Mouse (Mus musculus): ENCODE measurements around the gene Abcc12. TPM values are rescaled to one million over a fixed set of nuclear protein-coding genes. Genes with fewer than 3 reads are reported as not detected.

Gene Abcc12
- polyA plus RNA-seq, 1 experiment from 2014 or later = 0.11 TPM

DNA sequence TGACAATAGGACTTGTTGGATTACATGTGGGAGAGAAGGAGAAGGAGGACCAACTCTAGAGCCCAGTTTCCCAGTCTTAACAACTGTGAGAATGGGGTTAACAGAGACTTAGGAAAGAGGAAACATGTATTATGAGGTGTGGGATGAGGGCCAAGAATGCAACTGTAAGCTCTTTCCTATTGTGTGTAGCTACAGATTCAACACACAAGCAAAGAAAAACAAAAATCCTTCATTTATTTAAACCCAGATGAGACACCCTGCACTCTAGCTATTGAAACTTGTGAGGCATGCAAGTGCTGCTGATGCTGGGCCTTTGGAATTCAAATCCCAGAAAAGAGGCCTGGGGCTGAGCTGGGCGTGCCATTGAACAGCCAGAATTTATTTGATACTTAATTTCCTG lies 18.7 kb downstream of the Abcc12 start:
- no peak for ATAC-seq (replicated peaks; ENCODE audit: low FRiP score)
- DNase-seq (ENCODE audit: low spot score) = no peak
- H3K27me3 ChIP-seq (ENCODE audit: control insufficient read depth, insufficient read depth, low read length) = no peaks in the 10 kb centered on the region
- H3K27ac ChIP-seq (ENCODE audit: low read depth, low read length) = no peak overlapping the region
- no peaks in the 10 kb centered on the region for H3K9me3 ChIP-seq (ENCODE audit: control insufficient read depth, low read length)
- no peaks in the 10 kb centered on the region; the same call in 1 of the 2 replicates for H3K4me1 ChIP-seq (replicated peaks; ENCODE audit: control insufficient read depth, insufficient read depth, low read length)
- H3K36me3 ChIP-seq (ENCODE audit: control insufficient read depth, insufficient read depth, low read length) = no peaks in the 10 kb centered on the region
- 38% methylated on average over 1 of the region's 1 CpGs for WGBS
- no peak overlapping the region for H3K4me2 ChIP-seq (ENCODE audit: low read depth, low read length, severe bottlenecking)
- H3K4me3 ChIP-seq (ENCODE audit: low read depth, low read length) = no peak overlapping the region
- H3K9ac ChIP-seq (ENCODE audit: low read length) = no peak overlapping the region

DNA sequence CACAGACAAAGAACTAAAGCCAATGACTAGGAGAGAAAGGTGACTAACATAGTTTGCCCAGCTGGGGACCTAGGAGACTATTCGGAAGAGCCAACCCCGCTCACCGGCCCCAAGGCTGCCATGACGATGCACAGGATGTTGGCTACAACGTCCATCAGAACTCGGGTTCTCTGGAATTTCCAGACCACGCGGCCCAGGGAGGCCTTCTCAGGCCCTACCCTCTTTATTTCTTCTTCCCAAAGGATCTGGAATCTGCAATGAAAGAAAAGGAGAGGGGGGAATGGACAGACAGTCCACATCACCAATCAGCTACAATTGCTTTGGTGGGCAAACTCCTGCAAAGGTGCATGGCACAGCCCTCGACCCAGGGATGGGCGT lies 19.8 kb downstream of the Abcc12 start:
- H3K36me3 ChIP-seq (ENCODE audit: control insufficient read depth, insufficient read depth, low read length) = no peaks in the 10 kb centered on the region
- no peaks in the 10 kb centered on the region for H3K9me3 ChIP-seq (ENCODE audit: control insufficient read depth, low read length)
- no peak overlapping the region for H3K4me3 ChIP-seq (ENCODE audit: low read depth, low read length)
- H3K4me1 ChIP-seq (replicated peaks; ENCODE audit: control insufficient read depth, insufficient read depth, low read length) = no peaks in the 10 kb centered on the region; the same call in 1 of the 2 replicates
- no peak overlapping the region for H3K9ac ChIP-seq (ENCODE audit: low read length)
- ATAC-seq (replicated peaks; ENCODE audit: low FRiP score) = no peak
- WGBS = 93% methylated on average over 10 of the region's 10 CpGs
- no peak overlapping the region for H3K27ac ChIP-seq (ENCODE audit: low read depth, low read length)
- H3K27me3 ChIP-seq (ENCODE audit: control insufficient read depth, insufficient read depth, low read length) = no peaks in the 10 kb centered on the region
- H3K4me2 ChIP-seq (ENCODE audit: low read depth, low read length, severe bottlenecking) = no peak overlapping the region
- no peak for DNase-seq (ENCODE audit: low spot score)

- Histone ChIP-seq H3K36me3 (ENCODE audit: control insufficient read depth, insufficient read depth, low read length) (no peaks in the 10 kb centered on the region), H3K4me2 (ENCODE audit: low read depth, low read length, severe bottlenecking) (no peak overlapping the region), H3K4me3 (ENCODE audit: low read depth, low read length) (no peak overlapping the region), H3K9me3 (ENCODE audit: control insufficient read depth, low read length) (no peaks in the 10 kb centered on the region), H3K27ac (ENCODE audit: low read depth, low read length) (no peak overlapping the region), H3K27me3 (ENCODE audit: control insufficient read depth, insufficient read depth, low read length) (no peaks in the 10 kb centered on the region), H3K4me1 (replicated peaks; ENCODE audit: control insufficient read depth, insufficient read depth, low read length) (no peaks in the 10 kb centered on the region; the same call in 1 of the 2 replicates), H3K9ac (ENCODE audit: low read length) (no peak overlapping the region)
- WGBS = 88% methylated on average over 15 of the region's 15 CpGs
- no peak for DNase-seq (ENCODE audit: low spot score)
- ATAC-seq (replicated peaks; ENCODE audit: low FRiP score) = no peak
These were observed 20.4 kb downstream of the Abcc12 start for GRCm38 (mm10) chr8:86559947-86560687.

DNA sequence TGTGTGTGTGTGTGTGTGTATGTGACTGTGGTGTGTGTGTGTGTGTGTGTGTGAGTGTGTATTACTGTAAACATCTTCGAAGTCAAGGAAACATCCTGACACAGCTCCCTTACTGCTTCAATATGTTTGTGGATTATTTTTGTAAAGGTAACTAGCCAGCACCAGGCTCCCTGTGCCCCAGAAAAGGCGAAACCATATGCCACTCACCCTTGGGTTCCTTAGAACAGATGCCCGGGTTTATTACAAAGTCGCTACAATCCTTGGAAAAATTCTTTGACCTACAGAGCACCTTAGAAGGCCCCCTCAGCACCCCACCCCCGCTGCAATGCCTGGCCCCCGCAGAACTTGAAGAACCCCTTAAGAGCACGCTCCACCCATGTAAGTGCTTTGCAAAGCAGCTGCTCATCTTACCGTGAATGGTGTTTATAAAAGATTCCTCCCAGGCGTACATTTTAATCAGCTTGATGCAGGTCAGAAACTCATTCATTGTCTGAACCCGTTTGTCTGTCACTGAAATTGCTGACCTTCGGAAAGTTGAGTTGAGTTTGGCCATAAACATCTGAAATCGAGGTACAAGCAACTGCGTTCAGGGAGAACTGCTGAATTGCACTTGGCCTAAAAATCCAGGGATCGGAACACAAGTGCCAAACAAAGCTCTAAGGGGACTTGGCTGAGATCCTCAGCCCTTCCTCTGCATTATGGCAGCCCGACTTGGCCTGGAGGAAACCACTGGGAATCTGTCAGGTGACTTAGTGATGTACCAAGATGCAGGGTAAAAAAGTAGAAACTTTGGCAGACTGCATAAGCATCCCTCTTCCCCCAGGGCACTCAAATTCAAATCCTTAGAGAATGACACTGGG lies 23.1 kb downstream of the Abcc12 start:
- no peaks in the 10 kb centered on the region for H3K9me3 ChIP-seq (ENCODE audit: control insufficient read depth, low read length)
- no peak overlapping the region for H3K4me3 ChIP-seq (ENCODE audit: low read depth, low read length)
- H3K27ac ChIP-seq (ENCODE audit: low read depth, low read length) = no peak overlapping the region
- no peak for DNase-seq (ENCODE audit: low spot score)
- no peak overlapping the region for H3K9ac ChIP-seq (ENCODE audit: low read length)
- no peak for ATAC-seq (replicated peaks; ENCODE audit: low FRiP score)
- H3K4me1 ChIP-seq (replicated peaks; ENCODE audit: control insufficient read depth, insufficient read depth, low read length) = no peaks in the 10 kb centered on the region; the same call in 1 of the 2 replicates
- no peak overlapping the region for H3K4me2 ChIP-seq (ENCODE audit: low read depth, low read length, severe bottlenecking)
- no peaks in the 10 kb centered on the region for H3K36me3 ChIP-seq (ENCODE audit: control insufficient read depth, insufficient read depth, low read length)
- H3K27me3 ChIP-seq (ENCODE audit: control insufficient read depth, insufficient read depth, low read length) = no peaks in the 10 kb centered on the region
- 82% methylated on average over 15 of the region's 15 CpGs for WGBS

DNA sequence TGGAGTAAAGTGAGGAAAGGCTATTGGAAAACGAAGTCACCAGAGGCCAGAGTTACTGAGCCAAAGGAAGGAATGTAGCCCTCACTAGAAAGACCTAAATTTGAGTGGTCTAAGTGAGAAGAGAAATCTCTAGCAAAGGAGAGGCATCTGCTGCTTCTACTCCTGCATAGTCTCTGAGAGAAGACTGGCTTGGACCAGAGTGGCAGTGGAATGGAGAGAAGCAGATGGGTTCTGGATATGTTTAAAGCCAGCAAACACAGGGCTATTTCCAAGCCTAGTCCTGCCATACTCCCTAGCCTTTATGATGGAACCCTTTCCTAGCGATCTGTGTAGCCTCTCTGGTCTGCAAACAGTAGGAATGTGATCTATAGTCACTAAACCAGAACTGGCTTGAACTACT lies 24.9 kb downstream of the Abcc12 start:
- Histone ChIP-seq H3K4me3 (ENCODE audit: low read depth, low read length) (no peak overlapping the region), H3K9me3 (ENCODE audit: control insufficient read depth, low read length) (no peaks in the 10 kb centered on the region), H3K4me1 (replicated peaks; ENCODE audit: control insufficient read depth, insufficient read depth, low read length) (no peaks in the 10 kb centered on the region), H3K27ac (ENCODE audit: low read depth, low read length) (no peak overlapping the region), H3K27me3 (ENCODE audit: control insufficient read depth, insufficient read depth, low read length) (no peaks in the 10 kb centered on the region), H3K9ac (ENCODE audit: low read length) (no peak overlapping the region), H3K36me3 (ENCODE audit: control insufficient read depth, insufficient read depth, low read length) (no peaks in the 10 kb centered on the region), H3K4me2 (ENCODE audit: low read depth, low read length, severe bottlenecking) (no peak overlapping the region)
- no peak for ATAC-seq (replicated peaks; ENCODE audit: low FRiP score)
- WGBS = 90% methylated on average over 2 of the region's 2 CpGs
- no peak for DNase-seq (ENCODE audit: low spot score)

DNA sequence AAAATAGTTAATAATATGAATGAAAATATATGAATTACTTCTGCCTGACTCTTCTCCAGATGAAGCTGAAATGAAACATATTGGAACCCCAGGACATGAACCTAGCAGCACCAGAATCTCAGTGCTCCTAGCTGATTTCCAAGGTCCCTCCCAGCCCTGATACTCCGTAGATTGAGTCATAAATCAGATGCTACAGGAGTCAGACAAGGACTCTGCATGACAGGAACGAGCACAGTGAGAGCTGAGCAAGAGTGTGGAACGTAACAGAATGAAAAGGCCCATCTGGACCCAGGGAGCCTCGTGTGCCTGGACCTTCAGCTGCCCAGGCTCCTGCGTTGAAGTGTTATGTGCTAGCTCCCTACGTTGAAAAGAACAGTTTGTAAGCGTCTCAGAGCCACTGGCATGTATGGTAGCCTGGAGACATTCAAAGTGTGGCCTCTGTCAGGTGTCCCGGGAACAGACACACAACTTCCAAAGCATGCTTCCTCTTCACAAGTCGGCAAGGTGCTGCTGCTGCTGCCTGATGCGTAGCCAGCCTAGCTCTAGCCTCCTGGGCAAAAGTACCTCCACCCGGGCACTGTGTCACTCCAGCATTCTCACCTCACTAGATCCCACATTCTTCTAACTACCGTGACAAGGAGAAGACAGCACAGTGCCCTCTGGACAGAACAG lies 26.1 kb downstream of the Abcc12 start:
- ATAC-seq (replicated peaks; ENCODE audit: low FRiP score) = no peak
- 91% methylated on average over 12 of the region's 12 CpGs for WGBS
- Histone ChIP-seq H3K9ac (ENCODE audit: low read length) (no peak overlapping the region), H3K9me3 (ENCODE audit: control insufficient read depth, low read length) (no peaks in the 10 kb centered on the region), H3K4me2 (ENCODE audit: low read depth, low read length, severe bottlenecking) (no peak overlapping the region), H3K4me1 (replicated peaks; ENCODE audit: control insufficient read depth, insufficient read depth, low read length) (no peaks in the 10 kb centered on the region), H3K27ac (ENCODE audit: low read depth, low read length) (no peak overlapping the region), H3K36me3 (ENCODE audit: control insufficient read depth, insufficient read depth, low read length) (no peaks in the 10 kb centered on the region), H3K27me3 (ENCODE audit: control insufficient read depth, insufficient read depth, low read length) (no peaks in the 10 kb centered on the region), H3K4me3 (ENCODE audit: low read depth, low read length) (no peak overlapping the region)
- no peak for DNase-seq (ENCODE audit: low spot score)

GRCm38 (mm10) chr8:86550516-86550915 lies 30.0 kb downstream of the Abcc12 start:
- H3K4me2 ChIP-seq (ENCODE audit: low read depth, low read length, severe bottlenecking) = no peak overlapping the region
- H3K4me1 ChIP-seq (replicated peaks; ENCODE audit: control insufficient read depth, insufficient read depth, low read length) = no peaks in the 10 kb centered on the region
- WGBS = 89% methylated on average over 10 of the region's 10 CpGs
- H3K9me3 ChIP-seq (ENCODE audit: control insufficient read depth, low read length) = no peaks in the 10 kb centered on the region
- H3K36me3 ChIP-seq (ENCODE audit: control insufficient read depth, insufficient read depth, low read length) = no peaks in the 10 kb centered on the region
- H3K27ac ChIP-seq (ENCODE audit: low read depth, low read length) = no peak overlapping the region
- H3K27me3 ChIP-seq (ENCODE audit: control insufficient read depth, insufficient read depth, low read length) = no peaks in the 10 kb centered on the region
- no peak overlapping the region for H3K4me3 ChIP-seq (ENCODE audit: low read depth, low read length)
- no peak for ATAC-seq (replicated peaks; ENCODE audit: low FRiP score)
- no peak overlapping the region for H3K9ac ChIP-seq (ENCODE audit: low read length)
- no peak for DNase-seq (ENCODE audit: low spot score)

DNA sequence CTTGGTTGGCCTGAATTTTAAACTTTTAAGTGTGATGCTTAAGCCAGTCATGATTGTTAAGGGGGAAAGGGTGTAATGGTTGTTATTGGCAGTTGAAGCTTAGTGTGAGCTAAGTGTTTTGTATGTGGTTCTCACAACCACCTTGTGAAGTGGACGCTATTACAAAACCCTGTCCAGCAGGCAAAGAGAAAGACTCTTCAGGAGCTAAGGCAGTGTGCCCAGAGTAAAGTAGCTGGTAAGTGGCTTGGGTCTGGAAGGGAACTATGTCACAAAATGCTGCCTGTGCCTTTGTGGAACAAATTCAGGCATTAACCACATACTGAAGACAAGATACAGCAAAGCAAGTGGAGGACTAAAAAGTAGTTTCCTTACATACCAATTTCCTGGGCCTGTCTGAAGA lies 34.5 kb downstream of the Abcc12 start:
- Histone ChIP-seq H3K27ac (ENCODE audit: low read depth, low read length) (no peak overlapping the region), H3K9ac (ENCODE audit: low read length) (no peak overlapping the region), H3K4me1 (replicated peaks; ENCODE audit: control insufficient read depth, insufficient read depth, low read length) (no peaks in the 10 kb centered on the region), H3K36me3 (ENCODE audit: control insufficient read depth, insufficient read depth, low read length) (no peaks in the 10 kb centered on the region), H3K4me3 (ENCODE audit: low read depth, low read length) (no peak overlapping the region), H3K9me3 (ENCODE audit: control insufficient read depth, low read length) (no peaks in the 10 kb centered on the region), H3K4me2 (ENCODE audit: low read depth, low read length, severe bottlenecking) (no peak overlapping the region), H3K27me3 (ENCODE audit: control insufficient read depth, insufficient read depth, low read length) (no peaks in the 10 kb centered on the region)
- ATAC-seq (replicated peaks; ENCODE audit: low FRiP score) = no peak
- no peak for DNase-seq (ENCODE audit: low spot score)
- WGBS = 90% methylated on average over 1 of the region's 1 CpGs
